ENCODE assay signal across 9 mouse cellular contexts in the genomic region with DNA sequence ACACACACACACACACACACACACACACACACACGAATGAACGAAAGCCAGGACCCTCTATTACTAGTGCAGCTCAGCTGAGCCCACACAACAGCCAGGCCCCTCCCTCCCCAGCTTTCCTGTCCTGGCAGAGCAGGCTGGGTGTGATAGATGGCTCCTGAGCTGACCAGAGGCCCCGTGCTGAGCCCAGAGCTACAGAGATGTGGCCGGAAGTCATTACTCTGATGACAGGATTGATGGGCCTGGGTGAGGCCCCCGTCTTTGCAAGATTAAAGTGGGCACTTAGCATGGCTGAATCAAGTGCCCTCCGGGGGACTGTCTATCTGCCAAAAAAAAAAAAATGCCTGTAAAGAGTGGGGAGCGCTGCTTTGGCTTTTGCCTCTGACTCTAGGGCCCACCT. TPM values are rescaled to one million over a fixed set of nuclear protein-coding genes. Genes with fewer than 3 reads are reported as not detected.
A peak's percentile ranks its signal among the peaks of the same experiment; 100 is the strongest.
DNase-seq lines count a peak whose midpoint lies in the region; ATAC-seq and TF ChIP-seq lines count a peak whose summit lies in the region.
"Had no signal": no experiment of that assay in that cellular context is flagged by ENCODE, and none has a peak within 500 bp of the region (broad histone marks: within the 10 kb centered on the region; RNA-seq: fewer than 3 reads in every experiment).

No protein-coding gene starts in this region.

- H3K27me3 ChIP-seq in lung, postnatal 0 days (replicated peaks; ENCODE audit: insufficient read depth, low read length), result no peaks in the 10 kb centered on the region
- no peaks in the 10 kb centered on the region for H3K27me3 ChIP-seq in embryonic facial prominence, embryonic 12.5 days
- peaks cover 20% of the 10 kb centered on the region for H3K27me3 ChIP-seq in kidney, embryonic 15.5 days

- H3K4me1 ChIP-seq in lung, postnatal 0 days (ENCODE audit: insufficient read depth, low read depth, low read length), result peaks cover 7% of the 10 kb centered on the region; the same call in 1 of the 2 replicates
- H3K4me1 ChIP-seq in embryonic facial prominence, embryonic 12.5 days, result peaks cover 8% of the 10 kb centered on the region; the same call in 1 of the 2 replicates
- peaks cover 24% of the 10 kb centered on the region for H3K4me1 ChIP-seq in kidney, embryonic 15.5 days
- H3K4me1 ChIP-seq in olfactory bulb, adult 2 months (ENCODE audit: control insufficient read depth, insufficient read depth, low read length), result peaks cover 57% of the 10 kb centered on the region

- H3K27ac ChIP-seq in lung, postnatal 0 days (ENCODE audit: low read length), result no peak overlapping the region
- H3K27ac ChIP-seq in embryonic facial prominence, embryonic 12.5 days, result no peak overlapping the region
- no peak overlapping the region for H3K27ac ChIP-seq in kidney, embryonic 15.5 days
- peak overlapping the region; percentile 74 for H3K27ac ChIP-seq in olfactory bulb, adult 2 months (ENCODE audit: insufficient read depth, low read depth, low read length)
- H3K27ac ChIP-seq: macrophage had no signal

- no peak overlapping the region for H3K4me3 ChIP-seq in lung, postnatal 0 days (ENCODE audit: low read depth, low read length)
- H3K4me3 ChIP-seq in embryonic facial prominence, embryonic 12.5 days, result no peak overlapping the region
- no peak overlapping the region for H3K4me3 ChIP-seq in kidney, embryonic 15.5 days (replicated peaks)
- no peak overlapping the region for H3K4me3 ChIP-seq in olfactory bulb, adult 2 months (ENCODE audit: insufficient read depth, low read depth, low read length)

- no peak for TF ChIP-seq EP300 in lung, postnatal 0 days (IDR thresholded peaks at IDR 0.05)

- no peak for TF ChIP-seq CTCF in lung, postnatal 0 days (IDR thresholded peaks at IDR 0.05)
- TF ChIP-seq CTCF in olfactory bulb, adult 2 months (IDR thresholded peaks at IDR 0.05; ENCODE audit: insufficient read depth, low read depth, low read length), result no peak

- no peaks in the 10 kb centered on the region for H3K9me3 ChIP-seq in lung, postnatal 0 days (ENCODE audit: low read length)
- H3K9me3 ChIP-seq in embryonic facial prominence, embryonic 12.5 days, result no peaks in the 10 kb centered on the region
- H3K9me3 ChIP-seq in kidney, embryonic 15.5 days (replicated peaks), result no peaks in the 10 kb centered on the region

- intact Hi-C loops in left cerebral cortex, postnatal 36 days (cut with DNase I), result no loop called here

- no peak overlapping the region for H3K9ac ChIP-seq in lung, postnatal 0 days (replicated peaks; ENCODE audit: low read depth)
- H3K9ac ChIP-seq in embryonic facial prominence, embryonic 12.5 days, result no peak overlapping the region
- H3K9ac ChIP-seq in kidney, embryonic 15.5 days, result no peak overlapping the region

- WGBS in lung, postnatal 0 days, result 6% methylated on average over 7 of the region's 7 CpGs
- 31% methylated on average over 7 of the region's 7 CpGs for WGBS in embryonic facial prominence, embryonic 12.5 days
- 2% methylated on average over 7 of the region's 7 CpGs for WGBS in kidney, embryonic 15.5 days
- 40% methylated on average over 7 of the region's 7 CpGs for WGBS in olfactory bulb, adult 2 months

- no peaks in the 10 kb centered on the region for H3K36me3 ChIP-seq in lung, postnatal 0 days (ENCODE audit: insufficient read depth, low read length)
- no peaks in the 10 kb centered on the region for H3K36me3 ChIP-seq in embryonic facial prominence, embryonic 12.5 days
- no peaks in the 10 kb centered on the region for H3K36me3 ChIP-seq in kidney, embryonic 15.5 days

- peak; percentile 53 for ATAC-seq in lung, postnatal 0 days
- peak; percentile 38; the same call in 1 of the 2 replicates for ATAC-seq in embryonic facial prominence, embryonic 12.5 days (ENCODE audit: insufficient number of reproducible peaks, insufficient read depth, low FRiP score, low TSS enrichment)
- ATAC-seq in kidney, embryonic 15.5 days (replicated peaks; ENCODE audit: low FRiP score), result peak; percentile 88
- no peak for ATAC-seq in erythroid progenitor cell, adult 5-6 weeks (replicated peaks; ENCODE audit: low FRiP score, poor library complexity, severe bottlenecking)

- DNase-seq in lung, postnatal 0 days (ENCODE audit: low spot score), result peak; percentile 14
- no peak for DNase-seq in lung, postnatal 25 days (ENCODE audit: low spot score)
- DNase-seq in layer of hippocampus, postnatal 10 days (ENCODE audit: low spot score in 2 of 2), result no peak
- DNase-seq in left cerebral cortex, postnatal 36 days (ENCODE audit: low spot score in 2 of 2), result no peak

- TF ChIP-seq POLR2A in olfactory bulb, adult 2 months (IDR thresholded peaks at IDR 0.05; ENCODE audit: insufficient read depth, low read depth, low read length), result no peak

- H3K4me2 ChIP-seq in lung, postnatal 0 days (replicated peaks; ENCODE audit: low read depth, low read length), result no peak overlapping the region
- H3K4me2 ChIP-seq in embryonic facial prominence, embryonic 12.5 days (replicated peaks), result no peak overlapping the region
- no peak overlapping the region for H3K4me2 ChIP-seq in kidney, embryonic 15.5 days

RNA-seq across cellular contexts. Expression of a gene that starts 30.2 kb away (rescaled TPM):
- polyA plus RNA-seq in lung, postnatal 0 days (2015; fragmentation: Nextera tagmentation; extraction: Ambion mirVana), result not detected in 2 replicates
- 0.26 and 0.46 TPM in 2 replicates for polyA plus RNA-seq in embryonic facial prominence, embryonic 12.5 days (2016; fragmentation: Nextera tagmentation; extraction: Ambion mirVana)
- polyA plus RNA-seq in kidney, embryonic 15.5 days (2015; fragmentation: Nextera tagmentation; extraction: Ambion mirVana), result 0.18 TPM in 1 of 2 replicates, not detected in the other
- polyA plus RNA-seq in olfactory bulb, adult 2 months (2012; ENCODE audit: insufficient read depth, insufficient read length, low replicate concordance, missing spikeins), result not detected in 2 replicates
- total RNA-seq in layer of hippocampus, postnatal 10 days (2021), result 1 to 10 TPM; 4.0 to 4.7 TPM
- 10 to 100 TPM; 36.6 to 46.1 TPM for total RNA-seq in left cerebral cortex, postnatal 36 days (2021)
- total RNA-seq in erythroid progenitor cell, adult 5-6 weeks (2015; ENCODE audit: low replicate concordance), result not detected in 2 replicates
- 0.64 TPM in 1 of 2 replicates, not detected in the other for total RNA-seq in erythroid progenitor cell, adult 5-6 weeks (2017; ENCODE audit: low replicate concordance)
- polyA plus RNA-seq: macrophage had no signal
